Mouse (Mus musculus): ENCODE measurements around the gene Cemip.

GRCm38 (mm10) chr7:84125730-84126129 is 39.4 kb upstream of the Cemip start:
- TF ChIP-seq CTCF (IDR thresholded peaks at IDR 0.05; ENCODE audit: control insufficient read depth, insufficient read depth, insufficient read length) (no peak), MAX (IDR thresholded peaks at IDR 0.05) (no peak), USF1 (IDR thresholded peaks at IDR 0.05; ENCODE audit: low read depth) (no peak), MYOD1 (IDR thresholded peaks at IDR 0.05; ENCODE audit: control insufficient read depth, insufficient read length, low read depth) (no peak)

Data from C2C12 (cell line).